Comparison of ENCODE assay signal across 8 mouse cellular contexts in the genomic region with DNA sequence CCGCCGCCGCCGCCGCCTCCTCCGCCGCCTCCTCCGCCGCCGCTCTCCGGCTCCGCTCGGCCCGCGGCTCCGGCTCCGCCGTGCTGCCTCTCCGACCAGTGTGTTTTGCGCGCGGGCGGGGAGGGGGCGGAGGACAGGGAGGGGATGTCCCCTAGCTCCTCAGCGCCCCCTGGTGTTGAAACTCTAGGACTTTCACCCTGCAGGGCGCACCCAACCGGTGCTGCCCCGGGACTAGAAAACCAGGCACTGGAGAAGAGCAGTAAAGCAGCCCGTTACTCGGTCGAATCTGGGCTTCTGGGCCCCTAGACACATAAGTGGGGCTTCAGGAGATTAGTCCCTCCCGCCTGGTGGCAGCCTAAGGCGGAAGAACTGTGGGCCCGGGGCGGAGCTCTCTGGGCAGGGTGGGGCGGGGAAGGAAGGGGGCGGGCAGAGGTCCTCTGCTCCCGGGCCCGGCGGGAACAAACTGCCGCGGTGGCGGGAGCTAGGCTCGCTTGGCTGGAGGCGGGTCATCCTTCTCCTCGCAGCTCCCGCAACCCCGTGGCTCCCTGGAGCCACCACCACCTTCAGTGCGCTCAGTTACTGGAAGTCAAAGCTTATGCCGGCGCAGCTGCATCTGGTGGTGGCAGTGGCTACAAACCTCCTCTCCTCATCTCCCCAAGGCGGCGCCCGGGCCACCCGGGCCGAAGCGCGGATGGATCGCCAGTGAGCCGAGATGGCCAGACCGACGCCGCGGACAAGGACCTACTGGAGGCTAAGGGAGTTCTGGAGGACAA. TPM values are rescaled to one million over a fixed set of nuclear protein-coding genes. Genes with fewer than 3 reads are reported as not detected.
DNase-seq lines count a peak whose midpoint lies in the region; ATAC-seq lines count a peak whose summit lies in the region.

Gene Foxd2, minus strand, starts transcription at position 45 of the 773 bp plus-strand sequence.

- peaks cover 99% of the 10 kb centered on the region for H3K27me3 ChIP-seq in forebrain, embryonic 13.5 days

- peak; percentile 87 for ATAC-seq in forebrain, embryonic 13.5 days

- H3K4me1 ChIP-seq in forebrain, embryonic 13.5 days = peaks cover 26% of the 10 kb centered on the region

- H3K9me3 ChIP-seq in forebrain, embryonic 13.5 days (replicated peaks) = no peaks in the 10 kb centered on the region

- H3K4me3 ChIP-seq in forebrain, embryonic 13.5 days = peak within 1 kb of the TSS; percentile 43
- peak within 1 kb of the TSS; percentile 39 for H3K4me3 ChIP-seq in macrophage (ENCODE audit: inconsistent target)

- DNase-seq in MN1 (ENCODE audit: low spot score) = peak; percentile 33
- peak; percentile 72 for DNase-seq in c-Kit-positive CD71-positive TER-119-positive erythroid progenitor cells, embryonic 14.5 days (ENCODE audit: low spot score)
- peak; percentile 90 to 97 for DNase-seq in heart, postnatal 36 days
- peak; percentile 86 for DNase-seq in layer of hippocampus, postnatal 10 days (ENCODE audit: low spot score in 2 of 2)
- peak; percentile 95 for DNase-seq in retina, postnatal 1 day
- DNase-seq in urinary bladder, postnatal 14 days (ENCODE audit: low spot score) = peak; percentile 94

- H3K4me2 ChIP-seq in forebrain, embryonic 13.5 days = peak within 1 kb of the TSS; percentile 65

- 1% methylated on average over 51 of the region's 64 CpGs for WGBS in forebrain, embryonic 13.5 days
- WGBS in macrophage (ENCODE audit: missing documents) = under 1% methylated on average over 57 of the region's 64 CpGs

- intact Hi-C loops in heart, postnatal 36 days (cut with DNase I) = loop anchor here (2.0 kb wide), 1 partner anchor 242 kb away; no protein-coding TSS in a partner anchor

- H3K9ac ChIP-seq in forebrain, embryonic 13.5 days = peak within 1 kb of the TSS; percentile 55; the same call in 1 of the 2 replicates

- H3K79me2 ChIP-seq in macrophage (ENCODE audit: inconsistent target) = no peaks in the 10 kb centered on the region

- no peak within 1 kb of the TSS for H3K27ac ChIP-seq in forebrain, embryonic 13.5 days
- peak within 1 kb of the TSS; percentile 80 for H3K27ac ChIP-seq in macrophage

- H3K36me3 ChIP-seq in forebrain, embryonic 13.5 days (ENCODE audit: poor library complexity, severe bottlenecking) = no peaks in the 10 kb centered on the region
- no peaks in the 10 kb centered on the region for H3K36me3 ChIP-seq in macrophage (ENCODE audit: inconsistent target)

RNA-seq across cellular contexts. Expression of gene Foxd2, which starts in this region (rescaled TPM):
- polyA plus RNA-seq in forebrain, embryonic 13.5 days (2015; fragmentation: Nextera tagmentation; extraction: Ambion mirVana) = 0.22 and 0.30 TPM in 2 replicates
- total RNA-seq in heart, postnatal 36 days (2021) = under 1 TPM; 0.24 to 0.39 TPM
- under 1 TPM; 0.20 to 0.39 TPM for total RNA-seq in layer of hippocampus, postnatal 10 days (2021)
- total RNA-seq in macrophage (2018; cell fraction: chromatin; rRNA removed) = under 1 TPM in 5 of 26 experiments, not detected in 21; 0.25 to 0.58 (median 0.33) TPM
- under 1 TPM; 0.10 to 0.97 (median 0.29) TPM for total RNA-seq in macrophage (2018; cell fraction: cytosol; rRNA removed)
- total RNA-seq in macrophage (2018; cell fraction: nucleus; rRNA removed) = under 1 TPM in 13 of 26 experiments, not detected in 13; 0.17 to 0.92 (median 0.31) TPM
- 0.37 to 0.45 TPM (median 0.38 TPM) in 3 replicates for polyA plus RNA-seq in macrophage (2018)

Comparison
In these comparisons a context has a peak if more than half of its experiments do, and no peak if none do; other contexts are left out.
1. Peak in ATAC-seq, H3K4me3 ChIP-seq, H3K9ac ChIP-seq and H3K4me2 ChIP-seq in forebrain, embryonic 13.5 days; RNA of the gene not detected or under 1 TPM.
2. Peak in DNase-seq in heart, postnatal 36 days; RNA of the gene not detected or under 1 TPM.
3. Peak in DNase-seq in layer of hippocampus, postnatal 10 days; RNA of the gene not detected or under 1 TPM.
4. DNase-seq: peak in every context shown above with its lines; median percentile 95 in retina, postnatal 1 day; 94 in urinary bladder, postnatal 14 days; 94 in heart, postnatal 36 days; 86 in layer of hippocampus, postnatal 10 days; 72 in c-Kit-positive CD71-positive TER-119-positive erythroid progenitor cells, embryonic 14.5 days; 33 in MN1.